Comparison of ENCODE assay signal across 13 mouse cellular contexts in genomic region chr2:118537226-118537625, GRCm38 (mm10). TPM values are rescaled to one million over a fixed set of nuclear protein-coding genes. Genes with fewer than 3 reads are reported as not detected.
DNase-seq lines count a peak whose midpoint lies in the region; ATAC-seq and TF ChIP-seq lines count a peak whose summit lies in the region.
"Had no signal": no experiment of that assay in that cellular context is flagged by ENCODE, and none has a peak within 500 bp of the region (broad histone marks: within the 10 kb centered on the region; RNA-seq: fewer than 3 reads in every experiment).

No protein-coding gene starts in this region.

- no peak overlapping the region for H3K4me2 ChIP-seq in lung, embryonic 14.5 days
- no peak overlapping the region for H3K4me2 ChIP-seq in intestine, postnatal 0 days (replicated peaks; ENCODE audit: low read depth)
- H3K4me2 ChIP-seq: limb, embryonic 13.5 days; midbrain, embryonic 11.5 days had no signal

- TF ChIP-seq POLR2A in lung, adult 2 months (IDR thresholded peaks at IDR 0.05; ENCODE audit: borderline replicate concordance, extremely low read depth, low read depth, low read length), result no peak

- DNase-seq in gastrocnemius, adult 2 months, result no peak
- DNase-seq in gastrocnemius, postnatal 36 days, result no peak
- DNase-seq in lung, embryonic 14.5 days, result no peak
- DNase-seq in lung, adult 2 months, result no peak
- peak; percentile 33 for DNase-seq in NIH3T3 (ENCODE audit: low read depth)
- DNase-seq in limb, embryonic 10.5 days (ENCODE audit: low spot score), result no peak
- DNase-seq: thymus, postnatal 4 days had no signal

- no peaks in the 10 kb centered on the region for H3K9me3 ChIP-seq in lung, embryonic 14.5 days (ENCODE audit: low read depth, low read length)
- no peaks in the 10 kb centered on the region for H3K9me3 ChIP-seq in limb, embryonic 10.5 days (replicated peaks)
- no peaks in the 10 kb centered on the region for H3K9me3 ChIP-seq in intestine, postnatal 0 days (ENCODE audit: control insufficient read depth)

- H3K9ac ChIP-seq in lung, embryonic 14.5 days, result no peak overlapping the region
- no peak overlapping the region for H3K9ac ChIP-seq in intestine, postnatal 0 days (ENCODE audit: low read depth, low read length)
- H3K9ac ChIP-seq: limb, embryonic 13.5 days; liver, postnatal 0 days had no signal

- ATAC-seq in lung, embryonic 14.5 days (ENCODE audit: insufficient read depth), result no peak
- no peak for ATAC-seq in intestine, postnatal 0 days
- ATAC-seq: forebrain, embryonic 14.5 days; liver, postnatal 0 days had no signal

- peak overlapping the region; percentile 68; the same call in 1 of the 2 replicates for H3K27ac ChIP-seq in gastrocnemius, adult 2 months
- 0 out of 2 replicates have a peak overlapping the region, but pooled peaks have one; percentile 5 for H3K27ac ChIP-seq in lung, embryonic 14.5 days (ENCODE audit: low read depth)
- peak overlapping the region; percentile 31; the same call in 1 of the 2 replicates for H3K27ac ChIP-seq in limb, embryonic 10.5 days
- H3K27ac ChIP-seq in intestine, postnatal 0 days (ENCODE audit: low read depth, low read length), result no peak overlapping the region

- no peaks in the 10 kb centered on the region for H3K36me3 ChIP-seq in lung, embryonic 14.5 days (ENCODE audit: insufficient read depth)
- peaks cover 35% of the 10 kb centered on the region for H3K36me3 ChIP-seq in limb, embryonic 10.5 days
- H3K36me3 ChIP-seq in intestine, postnatal 0 days (ENCODE audit: control insufficient read depth, insufficient read depth), result peaks cover 5% of the 10 kb centered on the region; the same call in 1 of the 2 replicates

- WGBS in lung, embryonic 14.5 days, result 33% methylated on average over 4 of the region's 4 CpGs
- WGBS in lung, adult 2 months, result 45% methylated on average over 4 of the region's 4 CpGs
- 46% methylated on average over 4 of the region's 4 CpGs for WGBS in limb, embryonic 10.5 days
- whole genome bisulfite sequencing in intestine, postnatal 0 days, result 31% methylated on average over 4 of the region's 4 CpGs

- intact Hi-C loops in gastrocnemius, adult 2 months (cut with DNase I), result no loop called here
- intact Hi-C loops in gastrocnemius, postnatal 36 days (cut with DNase I), result loop anchor here (5.0 kb wide), 1 partner anchor 40 kb away; no protein-coding TSS in a partner anchor

- no peak for TF ChIP-seq CTCF in gastrocnemius, adult 2 months (IDR thresholded peaks at IDR 0.05)
- TF ChIP-seq CTCF in lung, embryonic 14.5 days (IDR thresholded peaks at IDR 0.05; ENCODE audit: low read depth), result no peak
- no peak for TF ChIP-seq CTCF in lung, adult 2 months (IDR thresholded peaks at IDR 0.05; ENCODE audit: insufficient read depth, low read length)
- TF ChIP-seq CTCF in intestine, postnatal 0 days (IDR thresholded peaks at IDR 0.05; ENCODE audit: low read depth), result no peak

- no peaks in the 10 kb centered on the region for H3K27me3 ChIP-seq in lung, embryonic 14.5 days (ENCODE audit: insufficient read depth, low read length)
- no peaks in the 10 kb centered on the region for H3K27me3 ChIP-seq in limb, embryonic 10.5 days (ENCODE audit: low read depth, poor library complexity, severe bottlenecking)
- no peaks in the 10 kb centered on the region for H3K27me3 ChIP-seq in intestine, postnatal 0 days (replicated peaks; ENCODE audit: control insufficient read depth, insufficient read depth, low read length)
- H3K27me3 ChIP-seq: limb, embryonic 13.5 days had no signal

- peaks cover 50% of the 10 kb centered on the region for H3K4me1 ChIP-seq in lung, embryonic 14.5 days (ENCODE audit: insufficient read depth)
- peaks cover 44% of the 10 kb centered on the region for H3K4me1 ChIP-seq in lung, adult 2 months (ENCODE audit: control insufficient read depth, insufficient read depth, low read length)
- peaks cover 65% of the 10 kb centered on the region for H3K4me1 ChIP-seq in limb, embryonic 10.5 days
- H3K4me1 ChIP-seq in intestine, postnatal 0 days (replicated peaks; ENCODE audit: control insufficient read depth, insufficient read depth, low read length), result peaks cover 12% of the 10 kb centered on the region; the same call in 1 of the 2 replicates

- no peak overlapping the region for H3K4me3 ChIP-seq in gastrocnemius, adult 2 months
- no peak overlapping the region for H3K4me3 ChIP-seq in lung, embryonic 14.5 days (ENCODE audit: low read depth, low read length)
- no peak overlapping the region for H3K4me3 ChIP-seq in lung, adult 2 months (replicated peaks; ENCODE audit: extremely low read depth, low read depth, low read length)
- H3K4me3 ChIP-seq in limb, embryonic 10.5 days, result no peak overlapping the region
- H3K4me3 ChIP-seq in intestine, postnatal 0 days (ENCODE audit: low read depth, low read length), result no peak overlapping the region
- H3K4me3 ChIP-seq: heart, adult 2 months; limb, embryonic 13.5 days had no signal

RNA-seq across cellular contexts. Expression of gene Bmf, which starts 12.3 kb away (rescaled TPM):
- 1 to 10 TPM; 3.3 to 6.2 TPM for total RNA-seq in gastrocnemius, adult 2 months (2021)
- 1 to 10 TPM; 2.9 to 6.0 TPM for total RNA-seq in gastrocnemius, postnatal 36 days (2021)
- 5.0 and 7.1 TPM in 2 replicates for polyA plus RNA-seq in lung, embryonic 14.5 days (2014; fragmentation: Nextera tagmentation; extraction: Ambion mirVana)
- 31.5 and 35.9 TPM in 2 replicates for polyA plus RNA-seq in lung, adult 2 months (2012; rRNA removed)
- 4.2 and 5.5 TPM in 2 replicates for polyA plus RNA-seq in limb, embryonic 10.5 days (2016; fragmentation: Nextera tagmentation; extraction: Ambion mirVana)
- polyA plus RNA-seq in intestine, postnatal 0 days (2015; fragmentation: Nextera tagmentation; extraction: Ambion mirVana), result 1.4 and 1.7 TPM in 2 replicates

RNA-seq across cellular contexts. Expression of gene Srp14, which starts 57.7 kb away (rescaled TPM):
- 100 to 1,000 TPM; 120 to 133 TPM for total RNA-seq in gastrocnemius, adult 2 months (2021)
- total RNA-seq in gastrocnemius, postnatal 36 days (2021), result 100 to 1,000 TPM; 122 to 131 TPM
- 214 and 218 TPM in 2 replicates for polyA plus RNA-seq in lung, embryonic 14.5 days (2014; fragmentation: Nextera tagmentation; extraction: Ambion mirVana)
- 53.4 and 70.5 TPM in 2 replicates for polyA plus RNA-seq in lung, adult 2 months (2012; rRNA removed)
- 227 and 232 TPM in 2 replicates for polyA plus RNA-seq in limb, embryonic 10.5 days (2016; fragmentation: Nextera tagmentation; extraction: Ambion mirVana)
- polyA plus RNA-seq in intestine, postnatal 0 days (2015; fragmentation: Nextera tagmentation; extraction: Ambion mirVana), result 164 and 168 TPM in 2 replicates
